Mouse (Mus musculus) liver, embryonic 14 days (tissue): ENCODE results near the gene Gpr22. TPM values are rescaled to one million over a fixed set of nuclear protein-coding genes. Genes with fewer than 3 reads are reported as not detected.

Experiments
- polyA plus RNA-seq: library from polyadenylated mRNA; depleted of rRNA; stranded (reverse); fragments of >200 nt; gene quantifications from 2 replicates; pipeline ENCODE4 v1.2.3, GENCODE M21; 2012; rRNA removed

The Gpr22 gene
- polyA plus RNA-seq, result not detected in 2 replicates

DNA sequence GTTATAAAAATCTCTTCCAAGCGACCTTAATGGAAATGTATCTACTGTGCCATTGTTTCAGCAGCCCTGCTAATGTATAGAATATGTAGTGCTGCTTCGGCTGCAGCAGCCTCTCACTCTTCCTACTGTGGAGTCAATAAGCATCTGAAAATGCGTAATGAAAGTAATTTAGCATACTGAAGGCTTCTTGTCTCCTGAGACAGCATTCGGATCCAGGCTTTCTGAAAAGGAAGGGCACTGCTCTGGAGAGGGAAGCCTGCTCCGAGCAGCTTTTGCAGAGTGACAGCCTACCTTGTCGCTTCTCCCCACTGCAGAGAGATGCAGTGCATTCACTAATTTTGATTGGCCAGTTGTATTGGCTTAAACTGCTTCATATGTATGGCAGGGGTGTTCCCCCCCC is at the start of gene Gpr22:
Gene Gpr22, minus strand, starts transcription at position 348 of the 400 bp plus-strand sequence.

Other genes with a start within 250 kb of the Gpr22 start
- 2.4 and 3.1 TPM in 2 replicates for gene Cbll1, start 214.3 kb downstream of the Gpr22 start, polyA plus RNA-seq
- 0.01 TPM in 2 replicates for gene Slc26a4, start 154.0 kb downstream of the Gpr22 start, polyA plus RNA-seq
- gene Bcap29, start 79.3 kb downstream of the Gpr22 start, polyA plus RNA-seq, result 10.0 and 10.4 TPM in 2 replicates
- gene Dus4l, start 59.1 kb downstream of the Gpr22 start, polyA plus RNA-seq, result 5.4 and 5.5 TPM in 2 replicates
- gene Cog5, start 59.1 kb downstream of the Gpr22 start, polyA plus RNA-seq, result 5.8 and 6.6 TPM in 2 replicates
- gene Hbp1, start 236.6 kb upstream of the Gpr22 start, polyA plus RNA-seq, result 25.7 and 30.8 TPM in 2 replicates